Mouse (Mus musculus) CH12F3 (cell line): ENCODE results near the gene Prkcz.

ENCODE experiments used
- in situ Hi-C: fragments of 300-500 bp; cut with MboI; formaldehyde crosslinking; loops from 2 replicates; pipeline ENCODE4 v1.14.3; 2020; ENCODE audit warnings: low sequenced_read_pairs

Prkcz gene

GRCm38 (mm10) chr4:155361303-155361791 is at the start of gene Prkcz:
Prkcz (minus strand) TSS chr4:155361361.
- in situ Hi-C loops = no loop called here

GRCm38 (mm10) chr4:155409058-155409776 is 48.1 kb upstream of the Prkcz start, which contains the start of gene Cfap74:
Cfap74 (plus strand) TSS chr4:155409190.
- in situ Hi-C loops = no loop called here

- in situ Hi-C loops = no loop called here
Measured at GRCm38 (mm10) chr4:155408695-155409057, 47.5 kb upstream of the Prkcz start.

- in situ Hi-C loops = no loop called here
Measured at GRCm38 (mm10) chr4:155402489-155402888, 41.3 kb upstream of the Prkcz start.

- in situ Hi-C loops = no loop called here
Measured at GRCm38 (mm10) chr4:155401121-155401520, 40.0 kb upstream of the Prkcz start.

GRCm38 (mm10) chr4:155398222-155398540 is 37.0 kb upstream of the Prkcz start:
- in situ Hi-C loops = no loop called here

- in situ Hi-C loops = no loop called here
Measured at GRCm38 (mm10) chr4:155397511-155398221, 36.5 kb upstream of the Prkcz start, which contains the start of gene Gabrd. Gabrd (minus strand) TSS chr4:155398112.

GRCm38 (mm10) chr4:155396751-155397150 is 35.6 kb upstream of the Prkcz start:
- in situ Hi-C loops = no loop called here

- in situ Hi-C loops = no loop called here
Measured at GRCm38 (mm10) chr4:155395471-155395870, 34.3 kb upstream of the Prkcz start.

- in situ Hi-C loops = no loop called here
Measured at GRCm38 (mm10) chr4:155387166-155387565, 26.0 kb upstream of the Prkcz start.

GRCm38 (mm10) chr4:155383326-155383725 is 22.2 kb upstream of the Prkcz start:
- in situ Hi-C loops = no loop called here

GRCm38 (mm10) chr4:155382752-155383151 is 21.6 kb upstream of the Prkcz start:
- in situ Hi-C loops = no loop called here

- in situ Hi-C loops = no loop called here
Measured at GRCm38 (mm10) chr4:155381974-155382373, 20.8 kb upstream of the Prkcz start.

- in situ Hi-C loops = no loop called here
Measured at GRCm38 (mm10) chr4:155371797-155372735, 10.9 kb upstream of the Prkcz start.

- in situ Hi-C loops = no loop called here
Measured at GRCm38 (mm10) chr4:155370737-155371715, 9.9 kb upstream of the Prkcz start.

- in situ Hi-C loops = no loop called here
Measured at GRCm38 (mm10) chr4:155368684-155369083, 7.5 kb upstream of the Prkcz start.

- in situ Hi-C loops = no loop called here
Measured at GRCm38 (mm10) chr4:155367739-155368138, 6.6 kb upstream of the Prkcz start.

- in situ Hi-C loops = no loop called here
Measured at GRCm38 (mm10) chr4:155366784-155367183, 5.6 kb upstream of the Prkcz start.

- in situ Hi-C loops = no loop called here
Measured at GRCm38 (mm10) chr4:155362443-155362842, 1.3 kb upstream of the Prkcz start.

- in situ Hi-C loops = no loop called here
Measured at GRCm38 (mm10) chr4:155360856-155361255, 305 bp downstream of the Prkcz start.
